Mouse (Mus musculus) left cerebral cortex, adult 2 months (tissue): ENCODE measurements around the gene Xaf1. TPM values are rescaled to one million over a fixed set of nuclear protein-coding genes. Genes with fewer than 3 reads are reported as not detected.

Experiments
- DNase-seq, 2 experiments: peaks; one replicate each; pipeline ENCODE4 v3.0.0; 2021 to 2022; ENCODE audit warnings: low spot score in 2 of 2, mixed read lengths in 1 of 2; ENCODE audit errors: extremely low spot score in 1 of 2
- H3K27ac ChIP-seq: fragments of 200-600 bp; 2 replicates; pipeline ENCODE4 v1.8.1; 2022
- H3K4me3 ChIP-seq: fragments of 200-600 bp; 2 replicates; pipeline ENCODE4 v1.8.1; 2022
- CTCF ChIP-seq: fragments of 200-600 bp; IDR thresholded peaks from 2 replicates; pipeline ENCODE4 v1.8.1; 2022; ENCODE audit warnings: antibody characterized with exemption, mild to moderate bottlenecking, moderate library complexity
- intact Hi-C: fragments of 180-260 bp; cut with DNase I; formaldehyde crosslinking; loops from one replicate; pipeline ENCODE4 v1.15.1; 2025
- total RNA-seq, 2 experiments: library from RNA; stranded (reverse); gene quantifications; 2 replicates each; pipeline ENCODE4 v1.2.3; 2021

Xaf1 gene
- total RNA-seq, 2 experiments from 2014 or later: 3.8 to 5.2 TPM

GRCm38 (mm10) chr11:72284532-72285182, 16.8 kb upstream of the Xaf1 start:
- Histone ChIP-seq H3K27ac (peak overlapping the region; percentile 12; the same call in 1 of the 2 replicates), H3K4me3 (no peak overlapping the region)
- no peak for DNase-seq
- TF ChIP-seq CTCF: no peak
- intact Hi-C loops: no loop called here

- intact Hi-C loops: no loop called here
- no peak for DNase-seq
- no peak for TF ChIP-seq CTCF
- H3K27ac ChIP-seq: no peak overlapping the region
- no peak overlapping the region for H3K4me3 ChIP-seq
These were observed 15.4 kb upstream of the Xaf1 start for GRCm38 (mm10) chr11:72285971-72286480.

GRCm38 (mm10) chr11:72286651-72287050, 14.8 kb upstream of the Xaf1 start:
- Histone ChIP-seq H3K27ac (no peak overlapping the region), H3K4me3 (no peak overlapping the region)
- DNase-seq: no peak
- TF ChIP-seq CTCF: no peak
- intact Hi-C loops: no loop called here

GRCm38 (mm10) chr11:72287126-72287525, 14.3 kb upstream of the Xaf1 start:
- no peak for TF ChIP-seq CTCF
- H3K4me3 ChIP-seq: no peak overlapping the region
- intact Hi-C loops: no loop called here
- no peak for DNase-seq
- H3K27ac ChIP-seq: no peak overlapping the region

- Histone ChIP-seq H3K4me3 (no peak overlapping the region), H3K27ac (no peak overlapping the region)
- no peak for DNase-seq
- no peak for TF ChIP-seq CTCF
- intact Hi-C loops: no loop called here
These were observed 13.9 kb upstream of the Xaf1 start for GRCm38 (mm10) chr11:72287543-72287942.

- intact Hi-C loops: no loop called here
- H3K27ac ChIP-seq: no peak overlapping the region
- no peak overlapping the region for H3K4me3 ChIP-seq
- no peak for TF ChIP-seq CTCF
- DNase-seq: no peak
These were observed 8.3 kb upstream of the Xaf1 start for GRCm38 (mm10) chr11:72293116-72293515.

GRCm38 (mm10) chr11:72302230-72302629, 801 bp downstream of the Xaf1 start:
- peak overlapping the region; percentile 83 for H3K27ac ChIP-seq

GRCm38 (mm10) chr11:72307461-72307860, 6.0 kb downstream of the Xaf1 start:
- intact Hi-C loops: no loop called here
- Histone ChIP-seq H3K27ac (peak overlapping the region; percentile 32; the same call in 1 of the 2 replicates), H3K4me3 (no peak overlapping the region)
- no peak for DNase-seq
- no peak for TF ChIP-seq CTCF

More at GRCm38 (mm10) chr11:72302230-72302629, 801 bp downstream of the Xaf1 start:
- peak overlapping the region; percentile 42 for H3K4me3 ChIP-seq
- TF ChIP-seq CTCF: no peak
- intact Hi-C loops: no loop called here
- peak; percentile 25 to 57 for DNase-seq

- intact Hi-C loops: no loop called here
- Histone ChIP-seq H3K27ac (no peak overlapping the region), H3K4me3 (no peak overlapping the region)
- no peak for DNase-seq
- no peak for TF ChIP-seq CTCF
These were observed 7.6 kb downstream of the Xaf1 start for GRCm38 (mm10) chr11:72308982-72309381.

- Histone ChIP-seq H3K27ac (no peak overlapping the region), H3K4me3 (no peak overlapping the region)
- DNase-seq: no peak
- intact Hi-C loops: no loop called here
- TF ChIP-seq CTCF: no peak
These were observed 9.1 kb downstream of the Xaf1 start for GRCm38 (mm10) chr11:72310491-72310890.

- no peak overlapping the region for H3K27ac ChIP-seq
These were observed 10.0 kb downstream of the Xaf1 start for GRCm38 (mm10) chr11:72311355-72312001.

GRCm38 (mm10) chr11:72314151-72314895, 12.9 kb downstream of the Xaf1 start, which contains the start of gene Fbxo39:
Gene Fbxo39 (plus strand): TSS chr11:72314444.
- TF ChIP-seq CTCF: no peak
- Histone ChIP-seq H3K27ac (no peak within 1 kb of the TSS), H3K4me3 (peak within 1 kb of the TSS; percentile 41)
- peak; percentile 37 to 69 for DNase-seq
- intact Hi-C loops: no loop called here

More at GRCm38 (mm10) chr11:72311355-72312001, 10.0 kb downstream of the Xaf1 start:
- no peak for TF ChIP-seq CTCF
- intact Hi-C loops: no loop called here
- DNase-seq: no peak
- no peak overlapping the region for H3K4me3 ChIP-seq
